In the genomic region with DNA sequence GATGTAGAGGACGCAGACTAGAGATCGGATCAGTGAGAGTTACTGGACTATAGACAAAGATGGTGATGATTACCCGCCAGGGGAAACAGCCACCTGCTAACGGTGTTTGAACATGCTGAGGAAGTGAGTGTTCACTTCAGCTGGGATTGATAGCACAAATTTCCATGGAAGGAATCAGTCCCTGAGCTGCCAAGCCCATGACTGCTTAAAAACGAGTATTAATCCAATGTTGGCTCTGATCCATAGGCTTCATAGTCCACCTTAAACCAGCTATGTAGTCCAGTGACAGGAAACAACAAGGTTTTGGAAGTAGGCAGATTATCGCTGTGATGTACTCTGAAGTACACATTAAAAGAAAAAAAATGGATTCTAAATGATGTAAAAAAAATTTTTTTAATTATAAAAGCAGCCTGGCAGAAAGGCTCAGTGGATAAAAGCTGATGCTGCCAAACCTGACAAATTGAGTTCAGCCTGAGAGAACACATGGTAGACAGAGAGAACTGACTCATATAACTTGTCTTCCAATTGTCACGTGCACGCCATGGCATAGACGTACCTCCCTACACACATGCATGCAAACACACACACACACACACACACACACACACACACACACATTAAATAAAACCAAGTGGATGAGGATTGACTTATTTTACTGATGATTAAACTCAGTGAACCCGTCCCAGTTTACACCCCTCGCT, we compare ENCODE assay signal across 18 mouse cellular contexts. TPM values are rescaled to one million over a fixed set of nuclear protein-coding genes. Genes with fewer than 3 reads are reported as not detected.
DNase-seq lines count a peak whose midpoint lies in the region; ATAC-seq and TF ChIP-seq lines count a peak whose summit lies in the region.
"Had no signal": no experiment of that assay in that cellular context is flagged by ENCODE, and none has a peak within 500 bp of the region (broad histone marks: within the 10 kb centered on the region; RNA-seq: fewer than 3 reads in every experiment).

No protein-coding gene starts in this region.

- peak; percentile 51; the same call in 1 of the 2 replicates for ATAC-seq in forebrain, embryonic 14.5 days
- no peak for ATAC-seq in hindbrain, embryonic 16.5 days
- ATAC-seq: intestine, embryonic 16.5 days had no signal

- no peak overlapping the region for H3K9ac ChIP-seq in forebrain, embryonic 14.5 days (ENCODE audit: low read length)
- H3K9ac ChIP-seq in hindbrain, embryonic 16.5 days (ENCODE audit: low read depth, low read length), result no peak overlapping the region
- H3K9ac ChIP-seq: lung, embryonic 15.5 days had no signal

- H3K9me3 ChIP-seq in forebrain, embryonic 14.5 days (replicated peaks; ENCODE audit: control insufficient read depth, low read length), result no peaks in the 10 kb centered on the region
- no peaks in the 10 kb centered on the region for H3K9me3 ChIP-seq in hindbrain, embryonic 16.5 days (ENCODE audit: control insufficient read depth, low read length)
- H3K9me3 ChIP-seq: lung, embryonic 15.5 days had no signal

- H3K4me2 ChIP-seq in forebrain, embryonic 14.5 days (ENCODE audit: low read length), result no peak overlapping the region
- no peak overlapping the region for H3K4me2 ChIP-seq in hindbrain, embryonic 16.5 days (ENCODE audit: low read length)
- H3K4me2 ChIP-seq: liver, embryonic 11.5 days; lung, embryonic 15.5 days had no signal

- TF ChIP-seq POLR2A in cerebellum, adult 2 months (IDR thresholded peaks at IDR 0.05; ENCODE audit: borderline replicate concordance, insufficient read depth, low read length), result no peak
- no peak for TF ChIP-seq POLR2A in thymus, adult 2 months (IDR thresholded peaks at IDR 0.05; ENCODE audit: control insufficient read depth, extremely low read depth, insufficient read depth, low read length, poor library complexity)

- no peaks in the 10 kb centered on the region for H3K36me3 ChIP-seq in forebrain, embryonic 14.5 days (ENCODE audit: control insufficient read depth, insufficient read depth, low read length)
- H3K36me3 ChIP-seq in hindbrain, embryonic 16.5 days (ENCODE audit: control insufficient read depth, insufficient read depth, low read length), result no peaks in the 10 kb centered on the region
- H3K36me3 ChIP-seq in thymus, adult 2 months (ENCODE audit: control insufficient read depth, insufficient read depth, low read length), result no peaks in the 10 kb centered on the region
- H3K36me3 ChIP-seq: lung, embryonic 15.5 days had no signal

- TF ChIP-seq CTCF in cerebellum, adult 2 months (IDR thresholded peaks at IDR 0.05; ENCODE audit: borderline replicate concordance, insufficient read depth, low read depth, low read length), result no peak
- TF ChIP-seq CTCF in thymus, adult 2 months (IDR thresholded peaks at IDR 0.05; ENCODE audit: borderline replicate concordance, control insufficient read depth, extremely low read depth, insufficient read depth, low read length, poor library complexity), result no peak

- H3K27me3 ChIP-seq in cerebellum, adult 2 months (ENCODE audit: control insufficient read depth, insufficient read depth, low read length), result no peaks in the 10 kb centered on the region
- H3K27me3 ChIP-seq in forebrain, embryonic 14.5 days (replicated peaks; ENCODE audit: control insufficient read depth, insufficient read depth, low read length), result no peaks in the 10 kb centered on the region
- H3K27me3 ChIP-seq in hindbrain, embryonic 16.5 days (replicated peaks; ENCODE audit: control insufficient read depth, insufficient read depth, low read length), result no peaks in the 10 kb centered on the region
- H3K27me3 ChIP-seq in thymus, adult 2 months (ENCODE audit: control insufficient read depth, insufficient read depth, low read length), result no peaks in the 10 kb centered on the region
- H3K27me3 ChIP-seq: CH12.LX; lung, embryonic 15.5 days; megakaryocyte, embryonic 14.5 days had no signal

- DNase-seq in cerebellum, postnatal 10 days, result peak; percentile 15 to 44
- no peak for DNase-seq in cerebellum, adult 2 months
- peak; percentile 12 to 56 for DNase-seq in layer of hippocampus, adult 18-20 months (ENCODE audit: low spot score in 2 of 2)
- DNase-seq in layer of hippocampus, adult 9-10 months (ENCODE audit: low spot score), result no peak
- DNase-seq in forebrain, embryonic 14.5 days (ENCODE audit: low spot score), result peak; percentile 61
- DNase-seq in heart, adult 9 months (ENCODE audit: low spot score in 2 of 2), result no peak
- no peak for DNase-seq in thymus, adult 2 months
- DNase-seq: cerebellum, adult 11 months; heart, adult 2 months; heart, postnatal 10 days; spleen, adult 18-20 months had no signal

- 31% methylated on average over 11 of the region's 11 CpGs for WGBS in cerebellum, adult 2 months
- WGBS in forebrain, embryonic 14.5 days, result 62% methylated on average over 11 of the region's 11 CpGs
- WGBS in hindbrain, embryonic 16.5 days, result 55% methylated on average over 11 of the region's 11 CpGs
- 90% methylated on average over 11 of the region's 11 CpGs for WGBS in thymus, adult 2 months

- H3K27ac ChIP-seq in cerebellum, adult 2 months (ENCODE audit: insufficient read depth, low read length), result no peak overlapping the region
- no peak overlapping the region for H3K27ac ChIP-seq in forebrain, embryonic 14.5 days (ENCODE audit: low read depth, low read length)
- peak overlapping the region; percentile 72 for H3K27ac ChIP-seq in hindbrain, embryonic 16.5 days (ENCODE audit: low read depth, low read length)
- no peak overlapping the region for H3K27ac ChIP-seq in thymus, adult 2 months (ENCODE audit: control insufficient read depth, insufficient read depth, low read length)
- H3K27ac ChIP-seq: heart, adult 2 months; lung, embryonic 15.5 days had no signal

- no peak overlapping the region for H3K4me3 ChIP-seq in cerebellum, adult 2 months (replicated peaks; ENCODE audit: insufficient read depth, low read depth, low read length)
- H3K4me3 ChIP-seq in forebrain, embryonic 14.5 days (ENCODE audit: low read depth, low read length), result no peak overlapping the region
- no peak overlapping the region for H3K4me3 ChIP-seq in hindbrain, embryonic 16.5 days (ENCODE audit: low read length)
- no peak overlapping the region for H3K4me3 ChIP-seq in thymus, adult 2 months (ENCODE audit: control insufficient read depth, insufficient read depth, low read length)
- H3K4me3 ChIP-seq: heart, adult 2 months; lung, embryonic 15.5 days; megakaryocyte, embryonic 14.5 days had no signal

- H3K4me1 ChIP-seq in cerebellum, adult 2 months (ENCODE audit: control insufficient read depth, insufficient read depth, low read length), result no peaks in the 10 kb centered on the region
- H3K4me1 ChIP-seq in forebrain, embryonic 14.5 days (ENCODE audit: control insufficient read depth, insufficient read depth, low read length), result peaks cover 23% of the 10 kb centered on the region
- H3K4me1 ChIP-seq in hindbrain, embryonic 16.5 days (ENCODE audit: control insufficient read depth, insufficient read depth, low read depth, low read length), result peaks cover 13% of the 10 kb centered on the region; the same call in 1 of the 2 replicates
- H3K4me1 ChIP-seq in thymus, adult 2 months (replicated peaks; ENCODE audit: control insufficient read depth, insufficient read depth, low read length), result no peaks in the 10 kb centered on the region
- H3K4me1 ChIP-seq: lung, embryonic 15.5 days; megakaryocyte, embryonic 14.5 days had no signal

RNA-seq across cellular contexts. Expression of a gene that starts 14.7 kb away (rescaled TPM):
- polyA plus RNA-seq in cerebellum, adult 2 months (2012; rRNA removed), result 196 and 224 TPM in 2 replicates
- 100 to 1,000 TPM; 177 to 195 TPM for total RNA-seq in layer of hippocampus, adult 18-20 months (2021)
- polyA plus RNA-seq in forebrain, embryonic 14.5 days (2014; fragmentation: Nextera tagmentation; extraction: Ambion mirVana), result 92.6 and 126 TPM in 2 replicates
- 337 and 365 TPM in 2 replicates for polyA plus RNA-seq in hindbrain, embryonic 16.5 days (2015; fragmentation: Nextera tagmentation; extraction: Ambion mirVana)
- polyA plus RNA-seq in thymus, adult 2 months (2012; rRNA removed), result 0.28 TPM in 1 of 2 replicates, not detected in the other
- total RNA-seq: CH12.LX; common myeloid progenitor, adult 5-6 weeks; heart, adult 2 months; heart, postnatal 10 days had no signal

Comparison
In these comparisons a context has a peak if more than half of its experiments do, and no peak if none do; other contexts are left out.
1. DNase-seq: peak in cerebellum, postnatal 10 days (2 of 2), layer of hippocampus, adult 18-20 months (2 of 2) and forebrain, embryonic 14.5 days (single experiment); none in cerebellum, adult 2 months (0 of 2), layer of hippocampus, adult 9-10 months (single experiment), heart, adult 9 months (0 of 2) and thymus, adult 2 months (single experiment).
2. RNA of a gene that starts 14.7 kb away (polyA plus RNA-seq): 337 to 365 TPM in hindbrain, embryonic 16.5 days, 196 to 224 TPM in cerebellum, adult 2 months and 92.6 to 126 TPM in forebrain, embryonic 14.5 days; 0.28 TPM in thymus, adult 2 months; every median in the first group is over 10 times any median in the second.